8 mouse cellular contexts compared by ENCODE assay signal in genomic region chr10:41678746-41679360, GRCm38 (mm10). TPM values are rescaled to one million over a fixed set of nuclear protein-coding genes. Genes with fewer than 3 reads are reported as not detected.
DNase-seq lines count a peak whose midpoint lies in the region; ATAC-seq lines count a peak whose summit lies in the region.

No protein-coding gene starts in this region.

- peaks cover 15% of the 10 kb centered on the region for H3K27me3 ChIP-seq in megakaryocyte, embryonic 14.5 days (replicated peaks)

- peak; percentile 80 for ATAC-seq in common myeloid progenitor, adult 5-6 weeks (replicated peaks; ENCODE audit: low read depth, poor library complexity, severe bottlenecking)

- DNase-seq in ZHBTc4 (ENCODE audit: low read depth, low spot score) = peak; percentile 83
- DNase-seq in gastrocnemius, postnatal 10 days = peak; percentile 68
- DNase-seq in induced T-regulatory cell, adult 2 months (ENCODE audit: low read depth) = peak; percentile 67
- peak; percentile 44 to 81 for DNase-seq in left cerebral cortex, adult 8-10 months (ENCODE audit: low spot score in 2 of 2)
- DNase-seq in right cerebral cortex, postnatal 10 days (ENCODE audit: low spot score in 2 of 2) = peak; percentile 80
- DNase-seq in yolk sac, embryonic 10.5 days (ENCODE audit: low spot score) = peak; percentile 52

- peak overlapping the region; percentile 21 for H3K4me3 ChIP-seq in megakaryocyte, embryonic 14.5 days (replicated peaks)

- H3K36me3 ChIP-seq in megakaryocyte, embryonic 14.5 days (replicated peaks; ENCODE audit: low read length) = no peaks in the 10 kb centered on the region

- peaks cover 24% of the 10 kb centered on the region for H3K4me1 ChIP-seq in megakaryocyte, embryonic 14.5 days

- no peaks in the 10 kb centered on the region for H3K9me3 ChIP-seq in megakaryocyte, embryonic 14.5 days

RNA-seq across cellular contexts. Expression of gene Ccdc162, which starts 37.6 kb away (rescaled TPM):
- total RNA-seq in common myeloid progenitor, adult 5-6 weeks (2017) = not detected in 2 replicates
- 1 to 10 TPM; 1.3 TPM for total RNA-seq in gastrocnemius, postnatal 10 days (2021)
- 1 to 10 TPM in 2 of 4 experiments, under 1 TPM in 2; 0.77 to 1.6 (median 1.1) TPM for total RNA-seq in left cerebral cortex, adult 8-10 months (2022)
- polyA plus RNA-seq in megakaryocyte, embryonic 14.5 days (2012; ENCODE audit: insufficient read depth, low replicate concordance) = not detected in 2 replicates

Comparison
In these comparisons a context has a peak if more than half of its experiments do, and no peak if none do; other contexts are left out.
1. Peak in every context shown above with its lines: DNase-seq, ATAC-seq and H3K4me3 ChIP-seq.